Mouse (Mus musculus) B cell, adult 2 months (primary cell): ENCODE data around the gene Fat3.

Experiments
- DNase-seq, 2 experiments: peaks; one replicate each; pipeline ENCODE4 v3.0.0; 2022

Gene Fat3

GRCm38 (mm10) chr9:16113936-16114642, 387.0 kb downstream of the Fat3 start:
- DNase-seq: no peak

DNA sequence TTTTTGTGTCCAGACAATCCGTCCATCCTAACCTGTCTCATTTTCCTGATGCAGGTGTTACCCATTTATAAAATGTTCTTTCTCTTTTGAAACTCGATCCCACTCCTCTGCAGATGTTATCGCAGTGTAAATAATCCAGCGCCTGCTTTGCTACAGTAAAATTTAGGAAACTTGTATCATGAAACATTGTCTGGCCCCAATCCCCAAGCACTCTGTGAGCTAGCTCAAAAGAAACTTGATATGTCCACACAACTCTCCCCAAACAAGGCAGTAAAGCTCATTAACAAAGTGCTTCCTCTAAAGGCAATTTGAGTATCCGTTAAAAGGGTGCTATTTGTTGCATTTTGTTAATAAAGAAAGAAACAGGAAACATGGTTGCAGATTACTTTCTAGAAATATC, 393.2 kb downstream of the Fat3 start:
- DNase-seq: no peak

- no peak for DNase-seq
Observed at GRCm38 (mm10) chr9:16107386-16107785, 393.7 kb downstream of the Fat3 start.

- no peak for DNase-seq
Observed at GRCm38 (mm10) chr9:16098553-16098952, 402.5 kb downstream of the Fat3 start.

DNA sequence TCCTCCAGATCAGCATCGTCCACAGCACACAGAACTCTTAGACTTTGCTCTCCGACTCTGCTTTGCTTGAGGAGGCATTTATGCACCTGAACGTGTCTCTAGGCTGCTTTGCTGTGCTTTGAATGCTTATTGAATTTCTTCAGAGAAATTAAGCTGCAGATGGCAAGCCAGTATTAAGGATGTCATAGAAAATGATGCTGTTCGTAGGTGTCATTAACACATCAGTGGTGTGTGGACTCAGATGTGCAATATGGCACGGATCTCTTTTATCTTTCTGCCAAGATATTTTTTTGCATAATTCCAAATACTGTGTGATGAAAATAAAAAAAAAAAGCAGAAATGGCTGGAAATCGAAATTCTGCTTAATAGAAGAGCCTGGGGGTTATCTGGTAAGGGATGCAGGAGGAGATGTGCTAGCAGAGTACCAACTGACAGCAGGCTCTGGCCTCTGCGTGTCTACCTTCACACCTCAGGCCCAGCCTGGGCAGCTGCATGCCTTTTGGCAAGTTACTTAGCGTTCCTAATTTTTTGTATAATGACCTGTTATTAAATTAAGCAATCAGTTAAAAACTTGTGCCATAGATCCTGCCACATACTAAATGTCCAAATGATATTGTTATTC, 407.9 kb downstream of the Fat3 start:
- DNase-seq: no peak

- no peak for DNase-seq
Observed at GRCm38 (mm10) chr9:16092051-16092967, 408.8 kb downstream of the Fat3 start.

GRCm38 (mm10) chr9:16079292-16079691, 421.8 kb downstream of the Fat3 start:
- no peak for DNase-seq

DNA sequence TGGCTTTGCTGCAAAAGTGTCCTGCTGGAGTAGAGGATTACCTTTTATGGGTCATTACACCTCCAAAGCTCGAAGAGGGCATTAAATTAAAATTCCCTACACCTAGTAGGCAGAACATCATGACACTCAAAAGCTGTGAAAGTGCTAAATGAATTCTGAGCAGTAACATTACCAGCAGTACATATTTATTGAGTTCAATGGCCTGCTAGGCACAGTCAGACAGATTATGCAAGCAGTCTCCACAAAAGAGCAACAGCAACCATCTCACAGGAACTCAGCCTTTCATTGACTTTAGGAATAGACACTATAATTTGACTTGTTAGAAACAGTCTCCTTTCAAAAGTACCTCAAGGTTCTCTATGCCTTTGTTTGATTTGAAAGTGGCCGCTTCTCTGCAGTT, 426.4 kb downstream of the Fat3 start:
- DNase-seq: no peak

GRCm38 (mm10) chr9:16074116-16074515, 427.0 kb downstream of the Fat3 start:
- no peak for DNase-seq

GRCm38 (mm10) chr9:16063447-16063846, 437.6 kb downstream of the Fat3 start:
- DNase-seq: no peak

- DNase-seq: no peak
Observed at GRCm38 (mm10) chr9:16062472-16062871, 438.6 kb downstream of the Fat3 start.

GRCm38 (mm10) chr9:16046686-16047085, 454.4 kb downstream of the Fat3 start:
- no peak for DNase-seq

GRCm38 (mm10) chr9:16037375-16037774, 463.7 kb downstream of the Fat3 start:
- DNase-seq: no peak

- no peak for DNase-seq
Observed at GRCm38 (mm10) chr9:16036346-16036745, 464.7 kb downstream of the Fat3 start.

DNA sequence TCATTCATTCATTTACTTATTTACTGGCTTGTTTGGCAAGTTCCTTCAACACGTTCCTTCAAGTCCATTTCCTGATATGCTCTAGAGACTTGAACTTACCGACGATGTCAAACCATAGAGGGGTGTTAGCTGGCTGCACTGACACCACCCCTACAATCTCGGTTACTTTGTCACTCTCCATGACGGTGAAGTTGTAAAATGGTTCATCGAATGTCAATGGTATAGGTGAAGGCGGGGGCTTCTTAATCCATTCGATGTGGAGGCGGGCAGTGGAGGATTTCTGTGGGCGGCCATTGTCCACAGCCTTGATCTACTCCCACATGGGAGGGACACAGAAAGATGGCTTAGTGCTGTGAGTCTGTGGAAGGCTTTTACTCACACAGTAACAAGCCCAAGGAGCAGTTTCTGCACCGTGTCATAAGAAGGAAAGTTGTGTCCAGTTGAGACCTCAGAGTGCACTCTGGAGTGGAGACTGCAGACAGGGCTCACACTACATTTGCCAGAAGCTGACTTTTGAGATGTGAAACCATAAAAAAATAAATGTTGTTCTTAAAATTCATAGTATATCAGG, 471.3 kb downstream of the Fat3 start:
- no peak for DNase-seq

- DNase-seq: no peak
Observed at GRCm38 (mm10) chr9:16029066-16029465, 472.0 kb downstream of the Fat3 start.

- DNase-seq: no peak
Observed at GRCm38 (mm10) chr9:16028394-16028911, 472.6 kb downstream of the Fat3 start.

DNA sequence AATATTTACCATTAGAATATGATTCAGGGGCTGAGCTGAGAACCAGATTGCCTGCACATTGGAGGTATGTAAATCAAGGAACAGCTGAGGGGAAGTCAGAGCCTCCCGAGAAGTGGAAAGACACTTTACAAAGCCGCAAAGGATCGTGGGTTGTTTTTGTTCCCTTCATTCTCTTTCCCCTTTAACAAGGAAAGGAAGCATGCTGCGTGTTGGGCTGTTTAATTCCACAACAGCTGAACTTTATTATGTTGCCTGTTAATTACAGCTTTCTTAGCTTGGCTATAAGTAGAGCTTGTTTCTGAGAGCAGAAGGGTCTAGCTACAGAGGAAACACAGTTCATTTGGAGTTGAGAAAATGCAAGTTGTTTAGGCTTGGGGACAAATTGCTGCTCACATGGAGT, 475.0 kb downstream of the Fat3 start:
- DNase-seq: no peak

GRCm38 (mm10) chr9:16024706-16025105, 476.4 kb downstream of the Fat3 start:
- DNase-seq: no peak

- DNase-seq: no peak
Observed at GRCm38 (mm10) chr9:16014115-16014514, 487.0 kb downstream of the Fat3 start.

GRCm38 (mm10) chr9:16011382-16011781, 489.7 kb downstream of the Fat3 start:
- no peak for DNase-seq

GRCm38 (mm10) chr9:16007516-16007915, 493.6 kb downstream of the Fat3 start:
- no peak for DNase-seq

DNA sequence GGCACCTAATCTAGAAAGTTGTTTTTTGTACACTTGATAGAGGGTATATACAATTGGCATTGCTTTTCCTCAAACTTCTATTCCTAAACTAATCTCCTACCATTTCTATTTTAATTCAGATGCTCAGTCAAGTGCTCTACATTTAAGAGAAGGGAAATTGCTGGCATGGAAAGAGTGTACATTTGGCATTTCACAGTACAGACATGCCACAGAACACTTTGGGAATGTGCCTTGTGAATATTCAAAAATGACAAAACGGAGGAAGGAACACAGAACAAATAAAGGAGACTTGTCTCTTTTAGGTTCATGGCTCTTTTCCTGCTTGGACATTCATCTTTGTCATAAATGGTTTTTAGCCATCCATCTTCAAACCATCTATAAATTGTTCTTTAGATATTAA, 498.1 kb downstream of the Fat3 start:
- DNase-seq: no peak
